Mouse (Mus musculus) cerebellum, adult 2 months (tissue): ENCODE measurements around the gene Zbtb16.

Experiments
- CTCF ChIP-seq: fragments of 200-500 bp; IDR thresholded peaks from 2 replicates; pipeline ENCODE4 v1.5.1; 2011; ENCODE audit warnings: low read depth, mild to moderate bottlenecking, control low read depth, low read length, moderate library complexity, borderline replicate concordance; ENCODE audit not compliant: insufficient read depth
- POLR2A ChIP-seq: fragments of 200-500 bp; IDR thresholded peaks from 2 replicates; pipeline ENCODE4 v1.6.1; 2011; ENCODE audit warnings: low read length, control low read depth, borderline replicate concordance; ENCODE audit not compliant: insufficient read depth

DNA sequence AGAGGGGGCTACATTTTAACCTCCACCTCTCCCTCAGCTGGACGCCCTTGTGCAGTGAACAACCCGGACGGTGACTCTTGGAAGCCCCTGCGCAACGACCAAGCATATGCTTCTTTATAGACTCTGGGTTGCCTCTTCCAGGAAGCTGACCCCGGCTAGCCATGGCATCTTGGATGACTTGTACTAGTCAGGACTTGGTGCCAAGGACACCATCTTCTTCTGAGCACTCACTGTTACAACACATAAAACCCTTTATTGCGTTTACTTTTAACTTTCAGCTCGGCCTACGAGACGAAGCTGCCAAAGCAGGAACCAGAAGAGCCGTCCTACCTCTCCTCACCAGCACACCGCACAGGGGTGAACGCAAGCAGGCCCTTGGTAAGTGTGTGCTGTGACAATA is 165.9 kb downstream of the Zbtb16 start:
- TF ChIP-seq POLR2A (no peak), CTCF (no peak)
